Mouse (Mus musculus) lung, adult 2 months (tissue): ENCODE measurements around the gene Fhl3.

Experiments used
- CTCF ChIP-seq: fragments of 200-500 bp; IDR thresholded peaks from 2 replicates; pipeline ENCODE4 v1.5.1; 2011; ENCODE audit warnings: mild to moderate bottlenecking, low read length, control low read depth; ENCODE audit not compliant: insufficient read depth
- POLR2A ChIP-seq: fragments of 200-500 bp; IDR thresholded peaks from 2 replicates; pipeline ENCODE4 v1.6.1; 2011; ENCODE audit warnings: low read depth, mild to moderate bottlenecking, control low read depth, low read length, borderline replicate concordance; ENCODE audit errors: extremely low read depth

GRCm38 (mm10) chr4:124712618-124713017 lies 12.1 kb downstream of the Fhl3 start:
- no peak for TF ChIP-seq CTCF
- TF ChIP-seq POLR2A = no peak
